11 mouse cellular contexts compared by ENCODE assay signal in genomic region chr10:77131536-77131935, GRCm38 (mm10). TPM values are rescaled to one million over a fixed set of nuclear protein-coding genes. Genes with fewer than 3 reads are reported as not detected.
DNase-seq lines count a peak whose midpoint lies in the region; ATAC-seq lines count a peak whose summit lies in the region.
"Had no signal": no experiment of that assay in that cellular context is flagged by ENCODE, and none has a peak within 500 bp of the region (broad histone marks: within the 10 kb centered on the region; RNA-seq: fewer than 3 reads in every experiment).

No protein-coding gene starts in this region.

- no peaks in the 10 kb centered on the region for H3K36me3 ChIP-seq in forebrain, embryonic 11.5 days (ENCODE audit: control insufficient read depth, insufficient read depth, low read length)
- H3K36me3 ChIP-seq in forebrain, embryonic 15.5 days: no peaks in the 10 kb centered on the region
- no peaks in the 10 kb centered on the region for H3K36me3 ChIP-seq in kidney, embryonic 16.5 days (ENCODE audit: insufficient read depth, low read length)
- no peaks in the 10 kb centered on the region for H3K36me3 ChIP-seq in limb, embryonic 15.5 days

- H3K27me3 ChIP-seq in forebrain, embryonic 11.5 days (ENCODE audit: control insufficient read depth, insufficient read depth, low read length): no peaks in the 10 kb centered on the region
- H3K27me3 ChIP-seq in forebrain, embryonic 15.5 days: no peaks in the 10 kb centered on the region
- no peaks in the 10 kb centered on the region for H3K27me3 ChIP-seq in kidney, embryonic 16.5 days (ENCODE audit: insufficient read depth, low read length)
- no peaks in the 10 kb centered on the region for H3K27me3 ChIP-seq in limb, embryonic 15.5 days

- no peak overlapping the region for H3K4me3 ChIP-seq in forebrain, embryonic 11.5 days (ENCODE audit: low read depth, low read length)
- H3K4me3 ChIP-seq in forebrain, embryonic 15.5 days: no peak overlapping the region
- no peak overlapping the region for H3K4me3 ChIP-seq in kidney, embryonic 16.5 days (ENCODE audit: low read length)
- H3K4me3 ChIP-seq in limb, embryonic 15.5 days: no peak overlapping the region

- DNase-seq in forebrain, embryonic 11.5 days (ENCODE audit: low spot score): no peak
- no peak for DNase-seq in kidney, adult 11 months
- peak; percentile 98 for DNase-seq in R1 (ENCODE audit: low read depth, low spot score)
- DNase-seq in T-cell, adult 2 months (ENCODE audit: low spot score): no peak
- no peak for DNase-seq in left cerebral cortex, adult 18-20 months (ENCODE audit: low spot score in 2 of 2)
- DNase-seq: heart, adult 18-20 months; kidney, postnatal 10 days had no signal

- peak overlapping the region; percentile 23; the same call in 1 of the 2 replicates for H3K9ac ChIP-seq in forebrain, embryonic 11.5 days (ENCODE audit: low read length)
- H3K9ac ChIP-seq in forebrain, embryonic 15.5 days (replicated peaks): no peak overlapping the region
- peak overlapping the region; percentile 41 for H3K9ac ChIP-seq in kidney, embryonic 16.5 days (replicated peaks; ENCODE audit: low read length)
- no peak overlapping the region; the same call in 1 of the 2 replicates for H3K9ac ChIP-seq in limb, embryonic 15.5 days

- H3K4me1 ChIP-seq in forebrain, embryonic 11.5 days (replicated peaks; ENCODE audit: control insufficient read depth, insufficient read depth, low read length): peaks cover 14% of the 10 kb centered on the region
- peaks cover 13% of the 10 kb centered on the region for H3K4me1 ChIP-seq in forebrain, embryonic 15.5 days
- peaks cover 70% of the 10 kb centered on the region for H3K4me1 ChIP-seq in kidney, embryonic 16.5 days (ENCODE audit: insufficient read depth, low read length)
- peaks cover 45% of the 10 kb centered on the region for H3K4me1 ChIP-seq in limb, embryonic 15.5 days

- 0 out of 2 replicates have a peak overlapping the region, but pooled peaks have one; percentile 6 for H3K27ac ChIP-seq in forebrain, embryonic 11.5 days (ENCODE audit: low read depth, low read length)
- H3K27ac ChIP-seq in forebrain, embryonic 15.5 days (replicated peaks): no peak overlapping the region
- peak overlapping the region; percentile 83 for H3K27ac ChIP-seq in kidney, embryonic 16.5 days (ENCODE audit: low read length)
- H3K27ac ChIP-seq in limb, embryonic 15.5 days: peak overlapping the region; percentile 62

- ATAC-seq in forebrain, embryonic 11.5 days (replicated peaks; ENCODE audit: low FRiP score): no peak
- ATAC-seq in forebrain, embryonic 15.5 days (replicated peaks): no peak
- no peak for ATAC-seq in kidney, embryonic 16.5 days (ENCODE audit: low FRiP score, low TSS enrichment)
- no peak for ATAC-seq in limb, embryonic 15.5 days (ENCODE audit: insufficient number of reproducible peaks, low FRiP score, low TSS enrichment, low read depth)

- WGBS in forebrain, embryonic 11.5 days: 38% methylated on average over 6 of the region's 6 CpGs
- WGBS in forebrain, embryonic 15.5 days: 45% methylated on average over 6 of the region's 6 CpGs
- WGBS in kidney, embryonic 16.5 days: 24% methylated on average over 6 of the region's 6 CpGs
- WGBS in limb, embryonic 15.5 days: 45% methylated on average over 6 of the region's 6 CpGs

- no peak overlapping the region for H3K4me2 ChIP-seq in forebrain, embryonic 11.5 days (ENCODE audit: low read depth, low read length, severe bottlenecking)
- no peak overlapping the region for H3K4me2 ChIP-seq in forebrain, embryonic 15.5 days (replicated peaks)
- H3K4me2 ChIP-seq in kidney, embryonic 16.5 days (replicated peaks; ENCODE audit: low read depth, low read length): no peak overlapping the region
- no peak overlapping the region for H3K4me2 ChIP-seq in limb, embryonic 15.5 days
- H3K4me2 ChIP-seq: midbrain, embryonic 11.5 days had no signal

- H3K9me3 ChIP-seq in forebrain, embryonic 11.5 days (ENCODE audit: control insufficient read depth, low read length): no peaks in the 10 kb centered on the region
- H3K9me3 ChIP-seq in forebrain, embryonic 15.5 days: no peaks in the 10 kb centered on the region
- H3K9me3 ChIP-seq in kidney, embryonic 16.5 days (ENCODE audit: low read length): no peaks in the 10 kb centered on the region
- H3K9me3 ChIP-seq in limb, embryonic 15.5 days: no peaks in the 10 kb centered on the region

RNA-seq across cellular contexts. Expression of gene Col18a1, which starts 34.8 kb away (rescaled TPM):
- 79.0 and 86.7 TPM in 2 replicates for polyA plus RNA-seq in forebrain, embryonic 11.5 days (2014; fragmentation: Nextera tagmentation; extraction: Ambion mirVana)
- 23.5 and 23.8 TPM in 2 replicates for polyA plus RNA-seq in forebrain, embryonic 15.5 days (2015; fragmentation: Nextera tagmentation; extraction: Ambion mirVana)
- polyA plus RNA-seq in kidney, embryonic 16.5 days (2015; fragmentation: Nextera tagmentation; extraction: Ambion mirVana): 255 and 257 TPM in 2 replicates
- polyA plus RNA-seq in limb, embryonic 15.5 days (2015; fragmentation: Nextera tagmentation; extraction: Ambion mirVana): 93.5 and 100.0 TPM in 2 replicates
- total RNA-seq in left cerebral cortex, adult 18-20 months (2021): 1 to 10 TPM; 4.4 to 4.5 TPM

Comparison
In these comparisons a context has a peak if more than half of its experiments do, and no peak if none do; other contexts are left out.
1. H3K9ac ChIP-seq: peak in forebrain, embryonic 11.5 days (single experiment) and kidney, embryonic 16.5 days (single experiment); none in forebrain, embryonic 15.5 days (single experiment) and limb, embryonic 15.5 days (single experiment).